Mouse (Mus musculus) heart, adult 8-10 months (tissue): ENCODE data around the gene St6galnac3. TPM values are rescaled to one million over a fixed set of nuclear protein-coding genes. Genes with fewer than 3 reads are reported as not detected.

Experiments used
- DNase-seq: peaks from one replicate; pipeline ENCODE4 v3.0.0; 2022; ENCODE audit warnings: low spot score
- total RNA-seq, 4 experiments: library from RNA; stranded (reverse); gene quantifications; 2 replicates each; pipeline ENCODE4 v1.2.4; 2022

The St6galnac3 gene
- total RNA-seq, 4 experiments from 2014 or later, result 4.0 to 6.3 (median 5.7) TPM

DNA sequence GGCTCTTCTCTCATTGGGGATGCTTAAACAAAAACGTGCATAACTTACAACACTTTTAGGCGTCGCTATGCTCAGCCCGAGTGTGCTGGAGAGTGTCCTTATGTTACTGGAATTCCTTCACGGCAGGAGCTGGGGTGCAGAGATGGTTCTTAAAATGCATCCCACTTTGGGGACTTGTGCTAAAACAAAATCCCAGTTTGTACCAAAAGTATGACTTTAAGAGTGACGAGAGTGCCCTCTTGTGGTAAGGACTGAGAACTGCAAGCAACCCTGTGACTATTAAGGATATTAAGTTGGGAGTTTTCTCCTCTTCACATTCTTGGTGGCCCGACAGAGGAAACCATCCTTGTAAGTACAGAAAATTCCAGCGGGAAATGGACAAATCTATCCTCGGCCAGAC, 69.9 kb downstream of the St6galnac3 start:
- DNase-seq, result peak; percentile 46

DNA sequence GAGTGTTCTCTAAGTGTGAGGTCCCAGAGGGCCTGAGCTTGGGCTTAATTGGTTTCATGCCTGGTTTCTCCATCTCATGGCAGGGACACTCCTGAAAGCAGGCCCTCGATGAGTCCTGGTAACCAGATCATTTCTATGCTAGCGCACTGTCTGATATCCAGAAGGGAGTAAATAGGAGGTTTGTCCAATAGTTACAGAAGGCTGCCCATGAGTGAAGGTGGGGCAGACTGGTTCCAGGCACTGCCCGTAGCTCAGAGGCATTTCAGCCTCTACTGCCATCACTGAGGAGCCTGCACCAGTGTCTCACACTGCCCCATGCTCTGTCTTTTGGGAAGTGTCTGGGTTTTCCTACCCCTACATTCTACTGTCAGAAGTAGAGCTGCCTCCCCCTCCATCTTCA, 72.1 kb downstream of the St6galnac3 start:
- no peak for DNase-seq

DNA sequence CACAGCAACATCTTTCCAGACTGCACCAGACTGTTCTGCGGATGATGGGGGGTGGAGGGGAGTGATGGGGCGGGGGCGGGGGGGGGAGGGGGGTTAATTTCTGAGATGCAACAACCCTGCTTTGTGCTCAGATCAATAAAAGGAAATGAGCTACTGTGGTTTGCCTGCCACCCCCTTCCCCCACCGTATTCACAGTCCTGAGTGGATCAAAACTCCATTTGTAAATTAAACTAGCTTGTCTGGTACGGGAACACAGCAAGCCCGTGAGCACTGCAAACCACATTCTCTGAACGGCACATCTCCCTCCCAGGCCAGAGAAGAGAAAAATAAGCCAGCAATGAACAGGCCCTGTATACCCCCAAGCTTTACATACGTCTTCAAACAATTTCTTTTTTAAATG, 76.3 kb downstream of the St6galnac3 start:
- DNase-seq, result no peak

DNA sequence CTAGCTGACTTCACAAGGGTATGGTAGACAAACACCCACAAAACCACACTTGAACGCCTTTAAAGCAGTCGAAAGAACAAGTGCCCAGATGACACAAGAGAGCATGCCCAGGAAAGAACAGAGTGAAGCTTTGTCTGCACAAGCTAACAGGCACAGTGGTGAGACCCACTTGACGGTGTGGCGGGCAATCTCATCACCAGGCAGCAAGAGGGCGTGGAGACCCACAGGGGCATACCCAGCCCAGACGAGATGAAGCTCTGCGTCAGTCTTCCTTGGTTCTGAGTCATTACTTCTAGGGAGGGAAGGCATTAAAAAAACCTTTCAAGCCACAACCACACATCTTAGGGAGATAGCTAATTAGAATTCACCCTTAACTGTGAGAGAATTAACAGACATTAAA, 79.2 kb downstream of the St6galnac3 start:
- DNase-seq, result no peak

DNA sequence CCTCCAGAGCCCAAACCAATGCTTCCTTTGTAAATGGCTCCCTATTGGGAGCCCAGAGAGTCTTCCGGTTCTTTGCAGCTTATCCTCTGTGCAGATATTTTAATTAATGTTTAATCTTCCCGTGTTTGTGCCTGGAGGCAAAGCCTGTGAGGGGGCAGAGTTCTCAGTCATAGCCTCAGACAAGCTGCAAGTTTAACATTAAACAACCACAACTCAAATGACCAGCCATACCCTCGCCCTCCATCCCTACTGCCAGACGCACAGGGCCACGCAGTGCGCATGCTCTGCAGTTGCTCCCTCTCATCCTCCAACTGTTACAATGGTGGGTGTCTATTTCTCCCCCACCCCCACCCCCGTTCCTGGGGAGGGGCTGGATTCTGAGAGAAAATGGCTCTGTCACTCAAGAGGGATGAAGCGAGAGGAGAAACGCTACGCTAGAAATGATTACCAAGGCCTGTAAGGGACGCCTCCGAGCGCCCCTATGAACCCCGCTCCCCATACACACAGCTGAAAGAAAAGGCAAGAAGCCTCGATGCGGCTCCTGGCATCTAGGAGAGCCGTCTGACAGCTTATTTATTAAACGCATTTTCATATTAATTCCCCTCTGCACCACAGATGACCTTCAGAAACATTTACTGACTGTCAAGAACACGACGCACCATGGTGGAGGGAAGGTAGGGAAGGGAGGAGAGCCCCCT, 81.0 kb downstream of the St6galnac3 start:
- DNase-seq, result no peak

DNA sequence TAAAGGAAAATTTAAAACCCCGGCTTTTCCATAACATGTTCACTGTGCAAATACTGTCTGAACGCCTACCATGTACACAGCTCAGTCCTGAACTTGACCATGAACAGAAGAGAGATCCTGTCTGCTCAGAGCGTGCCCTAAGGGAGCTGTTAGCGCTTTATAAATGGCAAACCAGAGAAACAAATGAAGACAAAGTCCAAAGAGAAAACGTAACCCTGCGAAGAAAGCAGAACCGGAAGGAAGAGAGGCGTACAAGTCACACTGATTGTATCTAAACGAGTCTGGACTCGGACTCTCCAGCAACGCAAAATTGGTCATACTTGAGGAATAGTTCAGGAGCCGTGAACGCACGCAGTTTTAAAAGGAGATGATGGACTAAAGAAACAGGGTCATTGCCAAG, 82.1 kb downstream of the St6galnac3 start:
- no peak for DNase-seq

DNA sequence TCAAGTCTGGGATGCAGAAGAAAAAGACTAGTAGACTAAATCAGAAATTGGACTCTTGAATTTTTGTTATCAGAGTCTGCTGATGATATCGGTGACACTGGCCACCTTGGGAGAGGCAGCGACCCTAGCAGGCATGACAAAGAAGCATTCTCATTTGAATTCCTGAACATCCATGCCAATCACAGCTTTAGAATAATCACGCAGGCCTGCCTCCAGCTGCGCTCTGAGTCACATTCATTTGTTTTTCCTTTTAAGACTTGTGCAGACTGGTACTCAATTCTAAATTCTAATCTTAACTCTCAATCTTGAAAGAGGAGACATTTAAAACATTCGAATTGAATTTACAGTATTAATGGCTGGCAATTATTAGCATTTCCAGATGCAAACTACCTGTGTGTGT, 83.2 kb downstream of the St6galnac3 start:
- DNase-seq, result no peak

DNA sequence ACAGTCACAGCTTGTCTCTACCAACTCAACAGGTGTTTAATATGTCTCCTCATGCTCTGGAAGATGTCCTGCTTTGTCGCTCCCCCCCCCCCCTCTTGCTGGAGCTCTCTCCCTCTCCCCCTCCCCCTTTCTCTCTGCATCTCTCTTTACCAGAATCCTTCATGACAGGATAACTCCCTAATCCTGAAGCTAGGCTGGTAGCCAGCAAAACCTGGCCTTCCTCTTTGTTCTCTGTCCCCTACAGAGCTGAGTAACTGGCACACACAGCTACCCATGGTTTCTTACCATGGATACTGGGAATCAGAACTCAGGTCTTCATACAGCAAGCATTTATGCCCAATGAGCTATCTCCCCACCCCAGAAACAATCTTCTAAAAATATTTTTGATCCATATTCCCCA, 87.6 kb downstream of the St6galnac3 start:
- no peak for DNase-seq

DNA sequence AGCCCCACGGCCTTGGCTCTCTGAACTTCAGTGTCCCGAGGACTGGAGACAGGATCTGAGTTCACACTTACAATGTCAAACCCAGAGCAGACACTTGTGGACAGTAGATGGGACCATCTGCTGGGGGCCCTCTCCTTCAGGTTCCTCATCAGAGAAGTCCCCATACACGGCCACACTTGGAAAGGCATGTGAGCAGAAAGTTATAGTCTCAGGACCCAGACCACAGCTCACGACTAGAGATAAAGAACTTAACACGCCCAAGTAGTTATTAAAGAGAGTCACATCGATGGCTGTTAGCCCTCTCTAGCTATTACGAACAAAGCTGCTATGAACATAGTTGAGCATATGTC, 88.2 kb downstream of the St6galnac3 start:
- no peak for DNase-seq

DNA sequence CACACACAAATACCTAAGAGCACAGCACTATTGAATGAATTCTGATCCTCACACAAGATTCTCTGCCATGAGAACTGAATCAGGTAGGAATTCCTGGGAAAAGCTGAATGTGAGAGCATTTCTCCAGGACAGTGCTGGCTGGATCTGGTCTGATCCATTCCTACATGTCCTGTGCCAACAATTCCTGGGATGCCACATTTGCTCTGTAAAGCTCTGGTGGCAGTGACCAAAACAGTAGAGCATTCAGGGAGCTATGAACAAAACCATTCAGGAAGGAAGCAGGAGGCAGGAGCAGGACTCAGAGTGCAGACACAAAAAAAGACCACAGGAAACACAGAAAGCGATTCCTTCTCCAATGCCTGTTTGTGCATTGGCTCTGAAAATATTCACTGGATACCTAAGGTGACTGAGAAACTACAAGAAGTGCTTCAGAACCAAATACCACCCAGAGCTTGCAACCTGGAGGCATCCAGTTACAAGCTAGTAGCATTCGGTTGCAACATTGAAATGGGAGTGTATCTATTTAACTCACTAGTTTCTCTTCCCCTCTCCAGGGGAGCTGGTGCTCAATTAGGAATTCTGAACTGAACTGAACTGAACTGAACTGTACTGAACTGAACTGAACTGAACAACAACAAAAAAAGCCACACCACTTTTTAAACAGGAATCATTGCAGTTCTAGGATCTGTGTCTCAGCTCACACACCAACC, 88.7 kb downstream of the St6galnac3 start:
- no peak for DNase-seq

DNA sequence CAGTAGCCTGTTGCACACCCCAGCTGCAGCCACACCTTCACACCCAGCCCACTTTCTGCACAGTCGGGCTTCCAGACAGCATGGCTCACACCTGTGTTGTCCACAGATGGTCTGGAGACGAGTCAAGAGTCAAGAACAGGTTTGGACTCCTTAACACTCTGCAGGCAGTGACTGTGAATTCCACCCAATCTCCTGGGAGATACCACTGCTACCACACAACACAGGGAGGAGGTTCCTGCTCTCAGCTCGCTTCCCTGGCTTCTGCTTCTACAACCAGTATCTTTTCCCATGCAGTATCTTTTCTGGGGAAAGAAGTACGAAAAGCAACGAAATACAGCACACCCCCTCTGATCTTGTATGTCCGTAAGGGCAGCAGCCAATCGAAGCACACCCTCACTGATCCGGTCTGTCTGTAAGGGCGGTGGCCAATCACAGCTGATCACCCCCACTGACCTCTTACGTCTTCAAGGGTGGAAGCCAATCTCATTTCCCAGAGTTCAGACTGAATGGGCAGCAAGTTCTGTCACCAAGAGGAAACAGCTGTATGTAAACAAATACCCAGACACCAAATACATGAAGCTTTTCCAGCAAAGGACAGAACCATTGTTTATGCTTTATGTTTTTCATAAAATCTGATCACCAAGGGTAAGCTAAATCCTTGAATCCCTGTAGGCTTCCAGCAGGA, 92.8 kb downstream of the St6galnac3 start:
- DNase-seq, result no peak

DNA sequence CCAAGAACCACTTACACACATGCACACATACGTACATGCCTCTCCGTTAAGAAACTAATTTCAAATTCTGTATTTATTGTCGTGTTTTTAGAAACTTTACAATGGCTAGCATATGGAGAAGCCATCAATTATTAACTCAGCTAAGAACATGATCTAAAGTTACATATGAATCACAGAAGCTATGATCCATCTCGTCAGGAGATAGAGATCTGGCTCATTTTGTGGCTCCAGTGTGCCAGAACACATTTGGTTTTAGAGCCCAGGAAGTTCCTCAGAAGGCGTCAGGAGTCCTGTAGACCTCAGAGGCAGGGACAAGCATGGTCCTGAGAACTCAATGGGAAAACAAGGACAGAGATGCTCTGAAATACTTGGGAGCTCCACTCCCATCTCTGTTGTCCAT, 98.7 kb downstream of the St6galnac3 start:
- DNase-seq, result no peak

DNA sequence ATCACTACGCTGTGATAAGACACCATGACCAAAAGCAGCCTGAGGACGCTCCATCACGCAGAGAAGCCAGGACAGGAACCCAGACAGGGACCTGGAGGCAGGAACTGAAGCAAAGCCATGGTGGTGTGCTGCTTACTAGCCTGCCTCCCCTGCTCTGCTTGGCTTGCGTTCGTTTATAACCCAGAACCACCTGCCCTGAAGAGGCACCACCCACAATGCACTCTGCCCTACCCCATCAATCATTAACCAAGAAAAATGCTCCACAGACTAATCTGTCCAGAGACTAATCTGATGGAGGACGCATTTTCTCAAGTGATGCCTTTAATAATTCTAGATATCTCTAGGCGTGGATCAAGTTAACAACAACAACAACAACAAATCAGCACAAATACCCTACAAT, 106.0 kb downstream of the St6galnac3 start:
- DNase-seq, result no peak

DNA sequence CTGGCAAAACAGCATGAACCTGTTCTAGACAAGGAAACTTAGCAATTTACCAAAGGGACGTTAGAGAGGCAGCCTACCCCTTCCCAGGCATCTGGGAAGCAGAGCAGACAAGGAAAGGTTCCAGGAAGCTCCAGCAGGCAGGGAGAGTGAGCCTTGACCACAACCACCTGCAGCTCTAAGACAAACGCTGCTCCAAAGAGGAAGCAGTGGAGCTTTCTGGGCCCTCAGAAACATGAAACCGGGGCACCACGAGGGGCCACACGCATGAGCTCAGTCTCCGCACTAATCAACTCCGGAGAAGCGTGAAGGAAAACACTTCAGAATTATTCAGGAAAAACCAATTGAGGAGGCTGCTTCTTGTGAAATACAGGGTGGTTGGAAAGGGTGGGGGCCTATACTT, 108.1 kb downstream of the St6galnac3 start:
- no peak for DNase-seq

DNA sequence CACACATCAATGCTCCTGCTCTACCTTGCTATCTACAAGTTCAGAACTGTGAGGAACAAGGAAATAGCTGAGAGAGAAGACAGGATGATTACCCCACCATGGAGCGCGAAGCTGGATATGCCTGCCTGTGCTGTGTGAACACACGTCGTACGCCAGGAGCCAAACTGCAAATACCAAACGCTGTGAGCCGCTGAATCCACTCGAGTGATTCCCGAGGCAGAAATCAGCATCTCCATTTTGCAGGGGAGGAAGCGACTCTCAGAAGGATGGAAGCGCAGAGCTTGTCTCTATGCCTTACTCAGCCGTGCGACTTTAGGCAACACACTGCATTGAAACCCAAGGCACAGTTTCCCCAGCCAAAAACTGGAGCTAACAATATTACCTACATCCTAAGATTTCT, 114.7 kb downstream of the St6galnac3 start:
- no peak for DNase-seq

DNA sequence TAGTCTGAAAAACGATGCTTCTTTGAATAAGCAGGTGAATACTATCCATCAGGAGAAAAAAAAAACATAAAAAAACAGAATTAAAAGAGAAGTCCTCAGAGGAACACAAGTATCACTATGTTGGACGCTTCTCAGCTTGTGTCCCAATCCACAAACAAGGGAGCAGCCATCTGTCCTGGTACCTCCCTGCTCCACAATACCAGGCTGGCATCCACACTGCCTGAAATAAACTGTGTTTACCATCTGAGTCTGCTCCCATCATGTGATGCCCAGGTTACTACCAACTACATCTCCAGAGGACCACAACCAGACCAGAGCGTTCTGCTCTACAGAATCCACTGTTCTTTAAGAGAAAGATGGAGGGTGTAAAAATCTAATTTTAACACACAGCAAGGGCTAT, 118.6 kb downstream of the St6galnac3 start:
- DNase-seq, result no peak

DNA sequence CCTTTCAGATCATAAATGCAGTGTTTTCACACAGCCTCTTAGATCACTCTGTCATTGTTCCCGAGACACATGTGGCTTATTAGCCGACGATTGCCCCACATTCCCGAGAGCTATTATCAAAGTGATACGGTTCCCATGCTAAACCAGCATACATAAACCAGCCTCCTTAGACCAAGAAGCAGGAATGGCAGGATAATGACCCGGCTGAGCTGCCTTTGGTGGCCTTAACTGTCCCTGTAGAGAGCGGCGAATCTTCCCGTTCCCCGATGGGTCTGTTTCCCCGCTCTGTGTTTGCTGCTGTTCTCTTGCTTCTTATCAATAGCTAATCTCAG, 119.2 kb downstream of the St6galnac3 start:
- DNase-seq, result no peak

DNA sequence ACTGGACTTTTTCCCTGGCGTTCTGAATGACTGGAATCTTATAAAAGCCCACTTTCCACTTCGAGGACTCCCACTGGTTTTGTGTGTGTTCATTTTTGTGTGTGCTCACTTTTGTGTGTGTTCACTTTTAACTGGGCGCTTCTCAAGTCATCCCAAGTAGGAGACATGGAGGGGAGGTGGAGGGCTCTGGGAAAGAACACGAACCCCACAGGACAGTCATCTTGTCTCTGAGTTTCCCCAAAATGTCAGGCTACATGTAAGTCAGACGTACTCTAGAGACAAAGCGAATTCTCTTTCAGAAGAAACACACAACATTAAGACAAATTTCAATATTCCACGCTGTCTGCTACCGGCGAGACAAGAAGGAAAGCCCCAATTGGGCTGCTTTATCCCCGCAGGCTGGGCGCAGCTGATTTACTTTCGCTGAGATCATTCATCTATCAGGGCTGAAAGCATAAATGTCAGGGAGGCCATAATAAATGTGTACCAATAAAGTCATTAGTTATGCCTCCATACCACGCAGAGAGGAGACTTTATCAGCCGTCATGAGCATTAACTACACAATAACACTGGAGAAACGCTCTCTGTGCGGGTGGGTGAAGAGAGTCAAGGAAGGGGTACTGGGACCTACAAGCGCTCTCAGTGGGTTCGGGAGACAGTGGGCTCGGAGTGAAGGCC, 119.7 kb downstream of the St6galnac3 start:
- no peak for DNase-seq

DNA sequence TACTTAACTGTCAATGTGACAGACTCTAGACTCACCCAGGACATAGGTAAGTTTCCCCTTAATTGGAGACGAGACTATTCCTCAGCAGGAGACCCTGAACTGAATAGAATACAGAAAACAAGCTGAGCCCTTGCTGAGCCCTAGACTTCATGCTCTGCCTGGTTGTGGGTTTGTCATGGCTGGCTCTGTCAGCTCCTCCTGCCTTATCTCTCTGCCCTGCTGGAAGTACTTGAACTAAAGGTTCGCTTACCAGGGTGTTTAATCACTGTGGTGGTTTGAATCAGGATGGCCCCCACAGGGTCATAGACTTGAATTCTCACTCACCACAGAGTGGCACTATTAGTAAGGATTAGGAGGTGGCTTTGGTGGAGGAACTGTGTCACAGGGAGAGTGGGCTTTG, 125.8 kb downstream of the St6galnac3 start:
- DNase-seq, result no peak

DNA sequence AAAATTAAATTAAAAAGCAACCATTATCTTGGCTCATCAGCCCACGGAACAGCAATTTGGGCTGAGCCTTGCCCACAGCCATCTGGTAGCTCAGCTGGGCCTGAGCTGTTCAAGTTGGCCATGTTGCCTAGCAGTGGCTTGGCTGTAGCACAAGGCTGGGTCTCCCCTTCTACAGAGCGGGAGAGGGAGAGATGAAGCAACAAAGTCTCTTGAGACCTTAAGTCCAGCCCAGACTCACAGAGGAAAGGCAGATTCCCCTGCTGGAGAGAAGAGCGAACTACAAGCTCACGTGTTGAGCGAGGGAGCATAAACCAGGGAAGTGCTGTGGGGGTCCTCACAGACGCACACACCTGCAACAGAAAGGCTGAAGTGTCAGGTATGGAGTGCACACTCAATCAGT, 126.3 kb downstream of the St6galnac3 start:
- no peak for DNase-seq

DNA sequence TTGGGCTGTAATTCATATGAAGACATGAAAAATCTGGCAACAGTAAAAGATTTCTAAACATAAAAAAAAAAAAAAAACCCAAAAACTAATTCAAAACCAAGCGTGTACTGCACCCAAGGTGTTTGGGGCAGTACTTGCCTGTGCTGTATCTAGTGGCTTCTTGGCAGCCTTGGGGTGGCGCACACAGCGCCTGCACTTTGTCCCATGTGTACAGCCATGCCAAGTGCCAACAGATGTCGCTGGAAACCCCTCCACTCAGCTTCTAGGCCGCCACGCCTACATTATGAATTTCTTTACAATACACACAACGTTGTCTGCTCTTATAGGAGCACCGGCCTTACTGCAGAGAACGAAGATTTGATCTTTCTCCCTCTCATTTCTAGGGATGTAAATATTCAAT, 130.4 kb downstream of the St6galnac3 start:
- no peak for DNase-seq

DNA sequence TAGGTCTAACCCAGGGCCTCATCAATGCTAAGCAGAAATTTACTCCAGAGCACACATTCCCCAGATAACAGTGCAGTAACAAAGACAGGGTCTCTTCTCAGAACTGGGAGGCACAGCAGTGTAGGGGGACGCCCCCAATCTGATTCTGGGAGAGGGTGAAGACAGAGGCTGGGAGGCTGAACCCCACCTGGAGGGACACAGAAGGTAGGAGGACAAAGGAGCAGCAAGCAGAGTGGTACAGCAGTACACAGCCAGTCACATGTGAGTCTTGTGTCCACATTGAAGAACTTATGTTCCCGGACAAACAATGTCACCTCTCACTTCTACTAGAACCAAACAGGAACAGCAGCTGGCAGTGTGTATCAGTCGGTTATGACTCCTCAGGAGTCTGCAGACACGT, 131.0 kb downstream of the St6galnac3 start:
- DNase-seq, result no peak

DNA sequence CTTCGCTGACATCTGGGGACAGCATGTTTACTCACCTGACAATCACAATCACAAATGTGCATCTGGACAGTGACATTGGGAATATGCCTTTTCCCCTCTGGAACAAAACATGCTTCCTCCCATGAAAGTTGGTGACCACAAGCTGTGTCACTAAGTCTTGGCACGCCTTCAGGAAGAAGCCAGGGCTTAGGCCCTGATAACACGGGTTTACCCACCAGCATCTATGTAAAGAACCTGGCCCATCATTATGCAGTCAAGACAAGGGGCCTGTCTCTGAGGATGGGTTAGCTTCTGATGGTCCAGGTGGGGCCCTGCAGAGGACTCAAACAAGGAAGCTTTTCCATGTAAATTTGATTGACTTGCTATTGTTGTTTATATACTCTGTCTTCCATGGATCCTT, 131.9 kb downstream of the St6galnac3 start:
- no peak for DNase-seq
